Mouse (Mus musculus) frontal cortex, postnatal 10 days (tissue): ENCODE data around the gene Dnajb1.
"Not testable (repeated sequence)": the region's sequence is repeated elsewhere in the genome, so short reads cannot be mapped to it uniquely, and the experiment has no call there.

Source experiments
- DNase-seq, 2 experiments: peaks; one replicate each; pipeline ENCODE4 v3.0.0; 2022; ENCODE audit warnings: low spot score in 2 of 2, mixed read lengths in 1 of 2

Dnajb1 gene

GRCm38 (mm10) chr8:83578131-83579055 lies 29.6 kb upstream of the Dnajb1 start:
- DNase-seq = peak; percentile 5 to 8

- DNase-seq = peak in 1 of 2 experiments; percentile 4
Observed at GRCm38 (mm10) chr8:83579676-83580075, 28.3 kb upstream of the Dnajb1 start.

GRCm38 (mm10) chr8:83580826-83581225 lies 27.2 kb upstream of the Dnajb1 start:
- DNase-seq = peak in 1 of 2 experiments; percentile 3

GRCm38 (mm10) chr8:83582226-83582625 lies 25.8 kb upstream of the Dnajb1 start:
- no peak for DNase-seq

GRCm38 (mm10) chr8:83583236-83583635 lies 24.8 kb upstream of the Dnajb1 start:
- no peak for DNase-seq

- DNase-seq = no peak
Observed at GRCm38 (mm10) chr8:83584771-83585170, 23.2 kb upstream of the Dnajb1 start.

- DNase-seq = no peak
Observed at GRCm38 (mm10) chr8:83585333-83585732, 22.7 kb upstream of the Dnajb1 start.

- no peak for DNase-seq
Observed at GRCm38 (mm10) chr8:83587644-83588043, 20.3 kb upstream of the Dnajb1 start.

- no peak for DNase-seq
Observed at GRCm38 (mm10) chr8:83588886-83589285, 19.1 kb upstream of the Dnajb1 start.

- no peak for DNase-seq
Observed at GRCm38 (mm10) chr8:83590488-83591023, 17.4 kb upstream of the Dnajb1 start.

- no peak for DNase-seq
Observed at GRCm38 (mm10) chr8:83592682-83593081, 15.3 kb upstream of the Dnajb1 start.

GRCm38 (mm10) chr8:83593325-83594166 lies 14.4 kb upstream of the Dnajb1 start:
- DNase-seq = no peak

- DNase-seq = peak; percentile 97
Observed at GRCm38 (mm10) chr8:83594167-83595049, 13.6 kb upstream of the Dnajb1 start.

GRCm38 (mm10) chr8:83595050-83595345 lies 13.0 kb upstream of the Dnajb1 start:
- not testable (repeated sequence) for DNase-seq

GRCm38 (mm10) chr8:83596369-83596768 lies 11.6 kb upstream of the Dnajb1 start:
- no peak for DNase-seq

GRCm38 (mm10) chr8:83598146-83598545 lies 9.8 kb upstream of the Dnajb1 start:
- DNase-seq = no peak

GRCm38 (mm10) chr8:83599814-83600213 lies 8.2 kb upstream of the Dnajb1 start:
- no peak for DNase-seq

GRCm38 (mm10) chr8:83602650-83603029 lies 5.4 kb upstream of the Dnajb1 start:
- no peak for DNase-seq

- peak; percentile 73 to 81 for DNase-seq
Observed at GRCm38 (mm10) chr8:83608398-83608829, 421 bp downstream of the Dnajb1 start.

- no peak for DNase-seq
Observed at GRCm38 (mm10) chr8:83609086-83609485, 1.1 kb downstream of the Dnajb1 start.

- no peak for DNase-seq
Observed at GRCm38 (mm10) chr8:83609547-83610180, 1.7 kb downstream of the Dnajb1 start.
